Mouse (Mus musculus): ENCODE results near the gene Kif28. TPM values are rescaled to one million over a fixed set of nuclear protein-coding genes. Genes with fewer than 3 reads are reported as not detected.
"Not testable (repeated sequence)": the region's sequence is repeated elsewhere in the genome, so short reads cannot be mapped to it uniquely, and the experiment has no call there.

Gene Kif28
- total RNA-seq, 4 experiments from 2014 or later, result 0.24 to 0.62 (median 0.48) TPM

GRCm38 (mm10) chr1:179704150-179704549 is 40.9 kb downstream of the Kif28 start:
- DNase-seq (ENCODE audit: low spot score), result no peak

GRCm38 (mm10) chr1:179689479-179689878 is 55.6 kb downstream of the Kif28 start:
- no peak for DNase-seq (ENCODE audit: low spot score)

GRCm38 (mm10) chr1:179688914-179689313 is 56.2 kb downstream of the Kif28 start:
- DNase-seq (ENCODE audit: low spot score), result no peak

- no peak for DNase-seq (ENCODE audit: low spot score)
These were observed 56.7 kb downstream of the Kif28 start for GRCm38 (mm10) chr1:179688415-179688814.

GRCm38 (mm10) chr1:179687966-179688365 is 57.1 kb downstream of the Kif28 start:
- no peak for DNase-seq (ENCODE audit: low spot score)

- no peak for DNase-seq (ENCODE audit: low spot score)
These were observed 57.8 kb downstream of the Kif28 start for GRCm38 (mm10) chr1:179687305-179687704.

GRCm38 (mm10) chr1:179686781-179687180 is 58.3 kb downstream of the Kif28 start:
- no peak for DNase-seq (ENCODE audit: low spot score)

GRCm38 (mm10) chr1:179686348-179686747 is 58.7 kb downstream of the Kif28 start:
- DNase-seq (ENCODE audit: low spot score), result no peak

- DNase-seq (ENCODE audit: low spot score), result not testable (repeated sequence)
These were observed 62.3 kb downstream of the Kif28 start for GRCm38 (mm10) chr1:179682753-179683152.

GRCm38 (mm10) chr1:179679326-179679725 is 65.7 kb downstream of the Kif28 start:
- DNase-seq (ENCODE audit: low spot score), result no peak

GRCm38 (mm10) chr1:179677031-179677430 is 68.0 kb downstream of the Kif28 start:
- no peak for DNase-seq (ENCODE audit: low spot score)

- no peak for DNase-seq (ENCODE audit: low spot score)
These were observed 70.7 kb downstream of the Kif28 start for GRCm38 (mm10) chr1:179674355-179674754.

- DNase-seq (ENCODE audit: low spot score), result no peak
These were observed 76.1 kb downstream of the Kif28 start for GRCm38 (mm10) chr1:179668836-179669537.

- peak; percentile 81 for DNase-seq (ENCODE audit: low spot score)
These were observed 76.9 kb downstream of the Kif28 start, which contains the start of gene Sccpdh for GRCm38 (mm10) chr1:179668013-179668805. Gene Sccpdh (plus strand): TSS chr1:179668210.

GRCm38 (mm10) chr1:179667450-179667849 is 77.6 kb downstream of the Kif28 start:
- DNase-seq (ENCODE audit: low spot score), result no peak

- no peak for DNase-seq (ENCODE audit: low spot score)
These were observed 78.1 kb downstream of the Kif28 start for GRCm38 (mm10) chr1:179666971-179667370.

- DNase-seq (ENCODE audit: low spot score), result no peak
These were observed 80.7 kb downstream of the Kif28 start for GRCm38 (mm10) chr1:179664309-179664930.

- DNase-seq (ENCODE audit: low spot score), result no peak
These were observed 82.0 kb downstream of the Kif28 start for GRCm38 (mm10) chr1:179663065-179663464.

- no peak for DNase-seq (ENCODE audit: low spot score)
These were observed 93.8 kb downstream of the Kif28 start for GRCm38 (mm10) chr1:179651224-179651623.

GRCm38 (mm10) chr1:179650284-179650683 is 94.8 kb downstream of the Kif28 start:
- DNase-seq (ENCODE audit: low spot score), result no peak

- DNase-seq (ENCODE audit: low spot score), result no peak
These were observed 95.7 kb downstream of the Kif28 start for GRCm38 (mm10) chr1:179649324-179649723.

GRCm38 (mm10) chr1:179648678-179649077 is 96.4 kb downstream of the Kif28 start:
- not testable (repeated sequence) for DNase-seq (ENCODE audit: low spot score)

GRCm38 (mm10) chr1:179645980-179646268 is 99.1 kb downstream of the Kif28 start:
- no peak for DNase-seq (ENCODE audit: low spot score)

Data from heart, adult 8-10 months (tissue).